Mouse (Mus musculus) urinary bladder, postnatal 36 days (tissue): ENCODE results near the gene Efcab11.
"Not testable (repeated sequence)": the region's sequence is repeated elsewhere in the genome, so short reads cannot be mapped to it uniquely, and the experiment has no call there.

Experiments
- DNase-seq, 2 experiments: peaks; one replicate each; pipeline ENCODE4 v3.0.0; 2022; ENCODE audit warnings: low spot score in 2 of 2, mixed read lengths in 1 of 2

Gene Efcab11

DNA sequence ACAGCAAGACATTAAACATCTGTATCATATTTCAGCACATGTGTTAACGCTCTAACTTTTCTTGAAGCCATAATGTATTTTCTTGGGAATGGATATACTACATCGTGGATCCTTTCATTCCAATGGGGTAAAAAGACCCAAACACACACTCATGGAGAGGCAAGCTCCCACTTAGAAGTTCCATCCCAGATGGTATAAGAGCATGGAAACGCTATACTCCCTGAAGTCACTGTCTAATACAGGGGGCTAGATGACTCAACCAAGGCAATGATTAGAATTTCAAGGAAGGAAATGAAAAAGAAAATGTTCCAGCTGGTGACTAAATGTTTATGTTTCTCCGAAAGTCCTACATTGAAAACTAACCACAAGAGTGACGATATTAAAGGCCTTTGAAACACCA, 76.3 kb downstream of the Efcab11 start:
- no peak for DNase-seq

DNA sequence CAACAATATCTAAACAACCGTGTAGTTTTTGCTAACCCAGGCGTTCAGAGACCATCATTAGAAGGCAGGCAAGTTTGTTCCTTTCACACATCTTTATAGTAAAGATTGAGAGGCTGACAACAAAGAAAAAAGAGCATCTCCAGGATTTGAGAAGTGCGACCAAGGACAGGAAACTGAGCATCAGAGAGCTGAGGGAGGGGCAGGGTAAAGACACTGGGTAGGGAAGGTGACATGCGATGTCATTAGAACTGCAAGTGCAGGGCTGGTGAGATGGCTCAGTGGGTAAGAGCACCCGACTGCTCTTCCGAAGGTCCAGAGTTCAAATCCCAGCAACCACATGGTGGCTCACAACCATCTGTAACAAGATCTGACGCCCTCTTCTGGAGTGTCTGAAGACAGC, 77.5 kb downstream of the Efcab11 start:
- DNase-seq, result not testable (repeated sequence)

DNA sequence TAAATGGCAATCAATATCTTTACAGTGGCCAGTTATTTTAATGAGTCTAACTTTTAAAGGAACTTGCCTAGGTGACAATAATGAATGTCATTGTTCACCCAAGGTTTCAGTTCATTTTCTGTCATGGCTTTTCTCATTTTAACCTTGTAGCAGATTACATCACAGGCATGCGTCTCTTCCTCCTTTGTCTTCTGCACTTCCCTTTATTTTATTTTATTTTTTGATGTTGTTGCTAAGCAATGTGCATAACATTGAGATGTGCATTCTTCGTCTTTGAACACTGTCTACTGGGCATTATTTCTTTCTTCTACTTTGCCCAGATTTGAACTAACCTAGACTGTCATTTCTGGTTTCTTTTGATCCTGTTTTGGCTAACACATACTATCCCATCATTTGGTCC, 88.3 kb downstream of the Efcab11 start:
- DNase-seq, result no peak

DNA sequence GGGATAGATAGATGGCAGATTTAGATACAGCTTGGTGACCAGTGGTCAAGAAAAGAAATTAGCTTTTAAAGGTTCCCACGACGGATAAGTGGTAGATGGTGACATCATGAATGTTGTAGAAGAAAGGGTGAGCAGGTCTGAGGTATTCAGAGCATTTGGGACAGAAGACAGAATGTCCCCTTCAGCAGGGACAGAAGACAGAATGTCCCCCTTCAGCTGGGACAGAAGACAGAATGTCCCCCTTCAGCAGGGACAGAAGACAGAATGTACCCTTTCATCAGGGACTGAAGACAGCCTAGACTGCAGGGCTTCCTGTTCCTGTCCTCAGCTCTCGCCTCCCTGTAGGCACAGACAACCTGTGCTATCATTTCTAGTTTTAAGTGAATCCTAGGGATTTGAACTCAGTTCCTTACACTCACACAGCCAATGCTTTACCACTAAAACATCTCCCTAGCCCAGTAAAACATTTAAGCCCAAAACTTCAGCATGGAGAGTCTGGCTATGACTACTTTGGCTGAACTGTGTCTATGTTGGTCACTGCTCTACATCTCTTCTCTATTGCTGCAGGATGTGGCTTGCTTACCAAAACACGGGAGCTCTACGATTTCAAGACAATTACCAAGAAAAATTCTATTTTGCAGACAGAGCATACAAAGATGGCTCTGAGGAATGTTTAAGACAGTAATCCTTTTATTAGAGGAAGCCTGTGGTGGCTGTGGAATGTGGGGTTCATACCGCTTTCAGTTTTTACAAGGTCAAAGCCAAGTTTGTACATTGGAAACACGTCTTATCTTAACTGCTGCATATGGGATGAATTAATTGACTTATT, 89.2 kb downstream of the Efcab11 start:
- DNase-seq, result no peak

DNA sequence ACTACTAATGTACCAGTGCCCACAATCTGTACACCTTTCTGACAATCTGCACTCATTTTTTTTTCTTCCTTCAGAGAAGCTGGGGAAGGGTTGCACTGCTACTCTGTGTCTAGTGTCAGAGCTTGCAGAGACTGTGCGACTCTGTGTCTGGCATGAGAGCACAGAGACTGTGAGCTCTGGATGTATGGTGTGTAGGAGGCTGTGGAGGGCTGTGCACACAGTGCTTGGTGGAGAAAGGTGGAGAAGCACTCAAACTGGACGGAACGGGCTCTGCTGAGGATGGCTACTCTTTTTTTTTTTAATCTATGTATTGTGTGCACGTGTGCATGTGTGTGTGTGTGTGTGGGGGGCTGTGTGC, 90.1 kb downstream of the Efcab11 start:
- DNase-seq, result no peak

DNA sequence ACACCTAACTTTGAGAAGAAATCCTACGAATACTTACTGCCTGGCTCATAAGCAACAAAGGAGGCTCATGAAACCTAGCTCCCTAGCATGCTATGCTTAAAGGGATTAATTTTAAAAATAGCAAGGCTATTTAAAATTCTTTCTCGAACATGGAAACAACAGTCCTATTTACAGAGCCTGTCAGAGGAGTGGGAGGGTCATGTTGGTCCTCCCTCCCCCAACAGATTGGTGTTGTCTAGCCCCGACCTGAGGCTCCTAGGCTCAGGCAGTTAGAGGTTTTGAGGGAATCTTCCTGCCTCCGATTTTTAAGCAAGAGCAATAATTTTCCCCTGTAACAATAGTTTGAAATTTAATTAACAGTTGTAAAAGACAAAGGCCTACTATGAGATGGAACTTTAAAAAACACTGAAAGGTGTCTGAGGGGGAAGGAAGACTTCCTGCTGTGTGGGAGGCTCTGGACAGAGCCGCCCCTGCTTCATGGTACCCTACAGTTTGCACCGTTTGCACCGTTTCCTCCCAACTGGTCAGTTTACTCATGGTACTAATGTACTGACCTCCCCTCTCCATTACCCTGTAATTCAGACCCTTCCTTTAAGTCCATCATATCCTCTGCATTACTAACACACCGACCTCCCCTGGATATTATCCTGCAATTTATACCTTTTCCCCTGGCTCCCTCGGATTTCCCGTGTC, 90.6 kb downstream of the Efcab11 start:
- DNase-seq, result no peak

DNA sequence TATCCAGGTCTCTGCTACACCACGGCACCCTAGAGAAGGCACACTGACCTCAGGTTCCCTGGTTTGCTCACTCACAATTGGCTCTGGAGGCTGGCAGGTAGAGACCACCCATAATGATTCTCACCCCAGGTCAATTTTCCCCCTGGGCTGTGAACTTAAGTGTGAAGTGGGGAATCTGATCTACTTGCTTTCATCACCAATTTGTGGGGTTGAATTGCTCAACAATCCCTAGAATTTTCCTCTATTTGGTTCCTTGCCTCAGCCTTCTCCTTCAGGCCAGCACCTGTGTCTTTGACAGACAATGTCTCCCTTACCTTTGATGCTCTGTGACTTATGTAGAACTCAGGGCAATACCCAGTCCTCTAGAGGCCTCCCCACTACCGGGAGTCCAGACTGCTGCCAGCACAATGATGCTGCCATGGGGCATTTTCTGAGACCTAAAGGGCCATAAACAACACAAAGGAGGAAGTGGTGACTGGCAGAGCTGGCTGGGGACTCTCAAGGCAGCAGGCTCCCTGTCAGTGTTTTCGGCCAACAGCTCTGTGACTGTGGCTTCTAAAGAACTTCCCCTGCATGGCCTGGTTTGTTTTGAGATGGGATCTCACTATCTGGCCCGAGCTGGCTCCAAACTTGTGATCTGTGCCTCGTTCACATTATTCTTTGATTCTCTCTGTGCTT, 94.8 kb downstream of the Efcab11 start:
- DNase-seq, result peak in 1 of 2 experiments; percentile 6

DNA sequence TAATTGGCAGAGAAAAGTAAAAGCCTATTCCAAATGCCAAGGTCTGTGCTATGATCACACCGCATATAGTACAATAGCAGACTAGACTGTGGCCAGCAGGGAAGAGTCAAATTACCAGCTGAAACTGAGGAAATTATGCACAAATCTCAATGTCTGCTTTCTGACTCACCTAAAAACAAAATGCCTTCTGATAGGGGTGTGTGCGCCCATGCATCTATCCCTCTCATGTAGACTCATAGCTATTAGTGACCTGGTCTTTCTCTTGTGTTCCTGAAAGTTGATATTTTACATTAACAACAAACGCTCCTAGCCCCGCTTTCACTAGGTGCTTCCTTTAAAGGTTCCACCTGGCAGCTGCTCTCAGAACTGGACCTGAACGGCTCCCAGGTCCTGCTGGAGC, 102.5 kb downstream of the Efcab11 start:
- no peak for DNase-seq

DNA sequence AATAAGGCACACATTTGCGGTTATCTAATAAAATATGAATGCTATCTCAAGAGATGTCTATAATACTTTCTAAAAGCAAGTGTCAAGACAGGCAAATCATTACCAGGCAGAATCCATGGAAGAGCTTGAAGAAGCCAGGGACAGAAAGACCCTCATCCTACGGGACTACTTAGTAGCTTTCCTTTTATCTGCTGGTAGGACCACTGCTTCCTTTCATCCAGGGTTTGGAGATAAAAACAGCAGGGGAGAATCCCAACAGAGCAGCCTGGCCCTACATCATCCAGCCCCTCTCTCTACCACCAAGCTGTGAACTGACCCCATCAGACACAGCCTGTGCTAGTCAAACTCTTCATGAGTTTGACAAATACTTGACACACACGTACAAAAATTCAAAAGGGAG, 103.8 kb downstream of the Efcab11 start:
- DNase-seq, result no peak

DNA sequence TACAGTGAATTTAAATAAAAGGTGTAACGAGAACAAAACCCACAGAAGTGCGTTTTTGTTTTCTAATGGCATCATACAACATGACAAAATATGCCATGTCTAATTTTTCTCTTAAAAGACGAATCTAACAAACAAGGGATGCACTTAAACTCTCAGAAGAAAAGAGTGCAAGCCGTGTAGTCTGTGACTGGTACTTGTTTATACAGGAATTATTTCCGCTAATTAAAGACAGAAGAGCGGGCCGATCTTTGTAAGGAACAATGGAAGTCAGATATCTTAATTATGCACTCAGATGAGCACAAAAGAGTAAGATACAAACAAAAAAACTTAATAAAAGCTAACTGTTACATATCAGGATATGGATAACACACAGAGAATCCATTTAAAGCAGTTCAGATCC, 104.3 kb downstream of the Efcab11 start:
- DNase-seq, result no peak

DNA sequence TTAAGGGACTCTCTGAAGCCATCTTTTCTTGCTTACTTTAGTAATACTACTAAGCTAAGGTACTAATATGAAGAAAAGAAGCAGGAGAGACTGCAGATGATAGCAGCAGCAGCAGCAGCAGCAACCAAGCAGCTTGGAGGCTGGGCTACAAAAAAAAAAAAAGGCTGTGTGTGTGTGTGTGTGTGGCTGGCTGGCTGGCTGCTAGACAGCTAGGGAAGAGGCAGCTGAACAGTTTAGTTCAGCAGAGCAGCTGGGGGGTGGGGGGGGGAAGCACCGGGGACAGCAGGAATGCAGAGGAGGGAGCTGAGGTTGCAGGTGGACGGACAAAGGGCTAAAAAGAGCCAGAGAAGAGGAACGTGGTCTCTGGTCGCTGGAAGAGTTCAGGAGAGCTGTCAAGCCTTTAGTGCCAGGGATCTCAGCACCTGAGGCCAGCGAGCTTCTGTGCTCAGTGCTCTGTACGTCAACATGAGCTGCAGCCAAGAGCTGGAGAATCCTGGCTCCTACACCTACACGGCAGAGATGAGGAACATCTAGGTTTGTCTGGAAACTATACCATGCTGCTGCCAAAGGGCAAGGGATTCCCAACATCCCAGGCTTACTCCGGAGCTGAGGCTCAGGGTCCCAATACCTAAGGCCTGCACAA, 107.6 kb downstream of the Efcab11 start:
- no peak for DNase-seq

DNA sequence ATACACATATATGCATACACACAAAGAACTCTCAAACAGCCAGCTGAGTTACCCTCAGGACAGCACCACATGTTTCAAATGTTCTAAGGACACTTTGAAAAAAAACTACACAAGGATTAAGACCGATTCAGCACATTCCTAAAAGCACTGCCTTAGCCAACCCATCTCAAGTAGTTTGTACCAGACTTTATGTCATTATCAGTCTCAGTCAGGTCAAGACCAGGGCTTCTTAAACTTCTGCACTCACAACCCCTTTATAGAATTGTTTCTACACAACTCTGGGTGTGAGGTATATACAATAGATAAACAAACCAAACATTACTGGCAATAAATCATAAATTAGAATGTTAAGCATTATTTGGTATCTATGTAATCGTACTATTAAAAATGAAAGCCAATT, 109.4 kb downstream of the Efcab11 start:
- no peak for DNase-seq

DNA sequence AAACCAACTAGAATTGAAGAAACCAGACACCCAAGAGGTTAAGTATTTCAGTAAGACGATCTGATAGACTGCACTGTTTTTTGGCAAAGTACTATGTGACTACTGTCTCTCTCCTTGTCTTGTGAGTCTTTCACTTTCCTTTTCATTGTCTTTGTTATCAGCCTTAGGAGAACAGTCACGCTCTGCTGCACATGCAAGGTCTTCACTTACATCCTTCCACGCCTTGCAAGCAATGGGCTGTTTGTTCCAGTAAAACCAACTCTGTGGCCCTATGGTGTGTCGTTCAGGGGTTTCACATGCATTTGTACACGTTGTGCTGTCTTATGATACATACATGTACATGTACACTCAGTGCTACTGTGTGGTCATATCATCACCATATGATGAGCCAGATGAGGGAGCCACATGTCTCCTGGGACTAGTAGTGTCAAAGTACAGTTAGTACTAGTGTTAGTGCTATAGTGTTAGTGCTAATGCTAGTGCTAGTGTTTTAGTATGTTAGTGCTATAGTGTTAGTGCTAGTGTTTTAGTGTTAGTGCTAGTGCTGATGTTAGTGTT, 110.5 kb downstream of the Efcab11 start:
- DNase-seq, result no peak

DNA sequence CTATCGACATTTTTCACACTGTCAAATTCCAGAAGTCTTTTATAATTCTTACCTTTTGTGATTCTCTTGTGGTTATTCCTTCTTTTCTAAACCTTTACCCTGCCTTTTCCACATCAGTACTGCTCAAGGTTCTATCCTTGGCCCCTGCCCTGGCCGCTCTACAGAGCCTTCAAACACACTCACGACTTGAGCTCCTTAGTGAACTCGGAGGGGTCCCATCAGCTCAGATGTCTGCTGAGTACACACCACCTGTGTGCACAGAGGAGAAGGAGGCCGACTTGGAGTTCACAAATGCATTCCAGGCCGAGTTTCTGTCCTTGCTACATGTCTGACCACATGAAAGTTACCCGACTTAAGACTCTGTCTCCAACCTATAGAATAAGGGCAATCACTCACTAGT, 113.2 kb downstream of the Efcab11 start:
- DNase-seq, result no peak

DNA sequence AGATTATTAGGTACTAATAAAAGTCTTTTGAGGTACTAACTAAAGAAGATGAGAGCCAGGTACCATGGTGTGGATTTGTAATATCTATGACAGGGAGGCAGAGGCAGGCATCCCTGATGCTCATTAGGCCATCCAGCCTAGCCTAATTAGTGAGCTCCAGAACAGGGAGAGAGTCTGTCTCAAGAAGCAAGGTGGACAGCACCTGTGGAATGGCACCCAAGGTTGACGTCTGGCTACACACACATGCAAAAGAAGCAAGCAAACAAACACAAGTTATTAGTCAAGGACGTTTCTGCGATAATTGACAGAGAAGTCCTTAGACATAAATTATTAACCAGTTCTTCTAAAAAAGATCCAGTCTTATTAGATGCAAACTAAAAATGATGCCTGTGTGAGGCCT, 114.6 kb downstream of the Efcab11 start:
- no peak for DNase-seq

DNA sequence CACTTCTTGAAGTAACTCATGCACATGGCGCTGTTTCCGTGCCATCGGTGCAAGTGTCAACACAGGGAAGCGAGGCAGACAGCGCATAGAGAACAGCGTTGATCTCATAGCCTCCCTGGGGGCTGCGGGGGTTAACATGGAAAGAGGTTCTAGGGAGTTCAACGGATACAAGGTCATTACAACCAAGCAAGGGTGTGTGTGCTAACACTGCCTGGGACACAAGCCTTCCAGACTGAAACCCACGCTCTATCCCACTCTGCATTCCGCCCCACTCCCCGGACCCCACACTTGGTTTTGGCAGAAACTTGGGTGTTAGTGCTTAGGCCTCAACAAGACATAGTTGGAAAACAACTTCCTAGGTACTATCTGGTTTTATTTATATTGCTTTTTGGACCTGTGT, 116.5 kb downstream of the Efcab11 start:
- no peak for DNase-seq

DNA sequence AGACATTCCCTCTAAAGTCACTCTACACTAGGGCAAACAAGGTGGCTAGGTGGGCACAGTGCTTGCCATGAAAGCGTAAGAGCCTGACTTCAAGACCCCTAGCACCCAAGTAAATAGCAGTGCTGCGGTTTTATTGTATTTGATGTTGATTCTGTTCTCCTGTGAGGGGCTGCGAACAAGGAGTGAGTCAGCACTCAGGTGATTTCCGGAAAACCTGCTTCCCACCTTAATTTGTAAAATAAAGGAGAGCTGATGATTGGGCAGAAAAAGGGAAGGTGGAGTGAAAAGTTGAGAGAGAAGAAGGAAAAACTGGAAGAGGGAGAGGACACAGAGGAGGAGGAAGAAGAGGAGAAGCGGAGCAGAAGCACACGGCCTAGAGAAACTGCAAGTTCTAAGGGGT, 118.3 kb downstream of the Efcab11 start:
- no peak for DNase-seq

DNA sequence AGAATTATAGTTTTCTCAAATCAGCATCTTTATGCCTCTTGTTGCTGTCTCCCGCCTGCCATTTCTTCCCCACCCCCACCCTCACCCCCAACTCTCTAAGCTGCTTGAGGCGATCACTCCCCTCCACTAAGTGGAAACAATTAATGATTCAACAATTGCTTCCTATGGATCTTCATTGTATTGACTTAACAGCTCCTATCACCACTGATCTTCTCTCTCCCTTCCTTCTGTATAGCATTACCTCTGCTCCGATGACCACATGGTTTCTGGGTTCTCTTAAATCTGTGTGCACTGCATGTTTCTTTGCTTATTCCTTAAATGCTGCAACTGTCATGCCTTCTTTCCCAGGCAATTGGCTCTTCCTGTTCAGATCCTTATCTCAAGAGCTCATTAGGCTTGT, 120.2 kb downstream of the Efcab11 start:
- no peak for DNase-seq

DNA sequence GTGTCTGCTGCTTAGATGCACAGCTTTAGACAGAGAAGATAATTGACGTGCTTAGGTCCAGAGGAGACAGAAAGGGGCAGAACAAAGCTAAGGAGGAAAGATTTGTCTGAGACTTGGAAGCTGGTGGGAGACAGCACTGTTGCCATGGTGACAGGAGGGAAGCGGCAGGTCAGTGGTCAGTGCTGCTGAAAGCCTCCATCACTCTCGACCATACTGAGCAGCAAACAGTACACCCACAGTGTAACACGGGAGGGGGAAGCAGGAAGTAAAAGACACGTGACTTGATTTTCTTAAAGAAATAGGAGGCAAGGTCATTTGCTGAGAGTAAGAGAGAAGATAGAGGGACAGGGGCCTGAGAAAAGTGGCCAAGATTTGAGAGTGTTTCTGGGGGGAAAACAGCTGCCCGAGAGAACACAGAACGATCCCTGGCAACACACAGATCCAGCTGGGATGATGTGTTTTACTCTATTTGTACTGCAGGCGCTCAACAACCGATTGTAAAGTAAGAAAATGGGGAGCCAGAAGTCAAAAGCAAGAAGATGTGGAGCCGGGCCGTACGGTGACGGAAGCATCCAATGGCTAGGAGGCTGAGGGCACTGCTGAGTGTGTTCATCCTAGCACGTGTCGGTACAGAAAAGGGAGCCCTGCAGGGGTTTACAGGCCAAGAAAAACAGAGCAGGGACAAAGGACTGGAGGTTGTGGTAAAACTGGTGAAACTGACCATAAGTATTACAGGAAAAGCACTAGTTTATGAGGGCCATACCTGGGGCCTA, 126.3 kb downstream of the Efcab11 start:
- DNase-seq, result no peak

DNA sequence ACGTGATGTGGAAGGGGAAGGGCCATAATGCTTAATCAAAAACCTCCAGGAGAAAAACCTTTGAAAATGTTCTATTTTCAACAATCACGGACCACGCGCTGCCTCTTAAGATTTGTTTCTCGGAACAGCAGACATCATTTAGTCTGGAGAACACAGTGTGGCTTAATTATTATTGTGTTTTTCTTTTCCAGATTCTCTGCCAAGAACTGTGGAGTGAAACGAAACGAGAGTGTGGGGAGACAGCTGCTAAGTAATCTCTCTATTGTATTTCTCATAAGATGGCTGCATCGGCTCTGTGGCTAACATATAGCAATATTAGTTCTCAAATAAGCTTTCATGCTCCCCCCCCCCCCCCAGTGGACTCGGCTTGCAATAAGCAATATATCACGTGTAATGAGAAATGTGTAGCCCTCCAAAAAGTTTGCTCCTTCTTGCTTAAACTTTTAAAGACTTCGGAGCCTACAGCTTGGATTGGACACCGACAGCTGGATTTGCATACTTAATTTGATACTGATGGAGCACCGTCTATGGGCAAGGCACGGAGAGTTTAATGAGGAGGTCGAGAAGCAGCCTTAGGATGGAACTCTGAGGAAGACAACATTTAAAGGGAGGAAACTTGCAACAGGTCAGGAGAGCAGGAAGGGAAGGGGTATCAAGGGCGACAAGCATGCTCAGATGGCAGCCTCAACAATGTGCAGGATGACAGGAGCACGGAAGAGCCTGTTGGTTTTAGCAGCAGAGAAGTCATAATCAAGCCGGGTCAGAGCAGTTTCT, 127.1 kb downstream of the Efcab11 start:
- no peak for DNase-seq

DNA sequence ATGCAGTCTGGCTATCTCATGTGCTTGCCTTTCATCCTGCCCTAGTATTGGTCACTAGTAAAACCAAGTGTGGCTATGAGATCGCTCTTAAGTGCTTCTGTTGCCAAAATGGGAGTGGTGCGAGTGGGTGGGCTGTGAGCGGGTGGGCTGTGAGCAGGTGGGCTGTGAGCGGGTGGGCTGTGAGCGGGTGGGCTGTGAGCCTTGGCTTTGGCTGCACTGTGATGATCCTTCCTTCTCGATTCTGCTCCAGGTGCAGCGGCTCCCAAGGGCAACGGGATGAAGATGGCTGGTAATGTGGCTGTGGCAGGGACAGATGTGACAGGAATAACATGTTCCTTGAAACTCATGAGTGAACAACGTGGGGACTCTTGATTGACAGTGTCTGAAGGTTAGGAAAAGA, 128.0 kb downstream of the Efcab11 start:
- no peak for DNase-seq
